In the genomic region with DNA sequence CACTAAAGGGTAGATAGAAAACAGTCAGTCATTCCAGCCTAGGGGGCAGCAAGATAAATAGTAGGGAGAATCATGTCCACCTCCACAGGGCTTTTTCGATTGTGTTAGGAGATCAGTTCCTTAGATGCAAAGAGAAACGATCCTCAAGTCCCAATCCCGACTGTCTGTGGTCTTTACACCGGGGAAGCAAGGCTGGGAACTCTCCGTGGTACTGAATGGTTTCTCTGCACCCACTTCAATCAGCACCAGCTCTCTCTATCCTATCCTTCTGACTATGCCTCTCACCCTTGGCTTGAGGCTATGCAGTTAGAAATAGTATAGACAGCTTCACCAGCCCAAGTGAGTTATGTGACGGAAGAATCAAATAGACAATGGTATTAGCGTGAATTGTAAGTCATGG, we compare ENCODE assay signal across 8 mouse cellular contexts. TPM values are rescaled to one million over a fixed set of nuclear protein-coding genes. Genes with fewer than 3 reads are reported as not detected.
DNase-seq lines count a peak whose midpoint lies in the region; ATAC-seq lines count a peak whose summit lies in the region.

No protein-coding gene starts in this region.

- H3K9me3 ChIP-seq in midbrain, embryonic 10.5 days (replicated peaks), result no peaks in the 10 kb centered on the region
- H3K9me3 ChIP-seq in midbrain, embryonic 13.5 days, result no peaks in the 10 kb centered on the region
- no peaks in the 10 kb centered on the region for H3K9me3 ChIP-seq in embryonic facial prominence, embryonic 14.5 days (ENCODE audit: control insufficient read depth, low read length)

- peak; percentile 81 for DNase-seq in adrenal gland, postnatal 10 days
- DNase-seq in adrenal gland, adult 2 months, result no peak
- peak; percentile 21 for DNase-seq in midbrain, embryonic 10.5 days (ENCODE audit: low spot score)
- peak; percentile 80 for DNase-seq in embryonic facial prominence, embryonic 14.5 days (ENCODE audit: low spot score)
- peak; percentile 72 for DNase-seq in retina, embryonic 14.5 days (ENCODE audit: low spot score)
- DNase-seq in right cerebral cortex, postnatal 36 days (ENCODE audit: low spot score in 2 of 2), result no peak
- no peak for DNase-seq in gastrocnemius, adult 18-20 months (ENCODE audit: low spot score)

- H3K4me1 ChIP-seq in midbrain, embryonic 10.5 days, result no peaks in the 10 kb centered on the region
- H3K4me1 ChIP-seq in midbrain, embryonic 13.5 days (replicated peaks), result no peaks in the 10 kb centered on the region
- H3K4me1 ChIP-seq in embryonic facial prominence, embryonic 14.5 days (ENCODE audit: control insufficient read depth, insufficient read depth, low read length), result no peaks in the 10 kb centered on the region

- no peaks in the 10 kb centered on the region for H3K27me3 ChIP-seq in midbrain, embryonic 10.5 days (ENCODE audit: low read depth, poor library complexity, severe bottlenecking)
- H3K27me3 ChIP-seq in midbrain, embryonic 13.5 days, result no peaks in the 10 kb centered on the region
- H3K27me3 ChIP-seq in embryonic facial prominence, embryonic 14.5 days (replicated peaks; ENCODE audit: control insufficient read depth, insufficient read depth, low read length), result no peaks in the 10 kb centered on the region

- no peak overlapping the region for H3K4me2 ChIP-seq in midbrain, embryonic 13.5 days (replicated peaks)
- H3K4me2 ChIP-seq in embryonic facial prominence, embryonic 14.5 days (ENCODE audit: low read depth, low read length), result no peak overlapping the region

- WGBS in midbrain, embryonic 10.5 days, result 28% methylated on average over 7 of the region's 7 CpGs
- WGBS in midbrain, embryonic 13.5 days, result 24% methylated on average over 7 of the region's 7 CpGs
- 14% methylated on average over 7 of the region's 7 CpGs for WGBS in embryonic facial prominence, embryonic 14.5 days

- no peak for ATAC-seq in midbrain, embryonic 13.5 days
- no peak for ATAC-seq in embryonic facial prominence, embryonic 14.5 days (ENCODE audit: low read depth)

- no peaks in the 10 kb centered on the region for H3K36me3 ChIP-seq in midbrain, embryonic 10.5 days
- H3K36me3 ChIP-seq in midbrain, embryonic 13.5 days, result no peaks in the 10 kb centered on the region
- no peaks in the 10 kb centered on the region for H3K36me3 ChIP-seq in embryonic facial prominence, embryonic 14.5 days (ENCODE audit: control insufficient read depth, insufficient read depth, low read length)

- H3K4me3 ChIP-seq in midbrain, embryonic 10.5 days, result no peak overlapping the region
- no peak overlapping the region for H3K4me3 ChIP-seq in midbrain, embryonic 13.5 days (replicated peaks)
- no peak overlapping the region for H3K4me3 ChIP-seq in embryonic facial prominence, embryonic 14.5 days (ENCODE audit: low read depth, low read length)

- no peak overlapping the region for H3K9ac ChIP-seq in midbrain, embryonic 13.5 days (replicated peaks)
- no peak overlapping the region for H3K9ac ChIP-seq in embryonic facial prominence, embryonic 14.5 days (ENCODE audit: low read depth, low read length)

- H3K27ac ChIP-seq in midbrain, embryonic 10.5 days (replicated peaks), result no peak overlapping the region
- no peak overlapping the region for H3K27ac ChIP-seq in midbrain, embryonic 13.5 days
- H3K27ac ChIP-seq in embryonic facial prominence, embryonic 14.5 days (replicated peaks; ENCODE audit: low read depth, low read length), result no peak overlapping the region

RNA-seq across cellular contexts. Expression of gene Saysd1, which starts 44.8 kb away (rescaled TPM):
- total RNA-seq in adrenal gland, postnatal 10 days (2021), result 1 to 10 TPM; 4.5 to 6.5 TPM
- total RNA-seq in adrenal gland, adult 2 months (2021), result 1 to 10 TPM; 6.2 to 7.0 TPM
- 8.5 and 9.8 TPM in 2 replicates for polyA plus RNA-seq in adrenal gland, adult 2 months (2012; rRNA removed)
- 10.2 and 11.3 TPM in 2 replicates for polyA plus RNA-seq in midbrain, embryonic 10.5 days (2016; fragmentation: Nextera tagmentation; extraction: Ambion mirVana)
- 14.8 and 15.1 TPM in 2 replicates for polyA plus RNA-seq in midbrain, embryonic 13.5 days (2015; fragmentation: Nextera tagmentation; extraction: Ambion mirVana)
- 14.2 and 14.6 TPM in 2 replicates for polyA plus RNA-seq in embryonic facial prominence, embryonic 14.5 days (2014; fragmentation: Nextera tagmentation; extraction: Ambion mirVana)
- total RNA-seq in gastrocnemius, adult 18-20 months (2021), result 1 to 10 TPM; 2.8 to 2.9 TPM

Comparison
In these comparisons a context has a peak if more than half of its experiments do, and no peak if none do; other contexts are left out.
1. DNase-seq: peak in adrenal gland, postnatal 10 days (single experiment), midbrain, embryonic 10.5 days (single experiment), embryonic facial prominence, embryonic 14.5 days (single experiment) and retina, embryonic 14.5 days (single experiment); none in adrenal gland, adult 2 months (single experiment), right cerebral cortex, postnatal 36 days (0 of 2) and gastrocnemius, adult 18-20 months (single experiment).